Mouse (Mus musculus): ENCODE data around the gene Mllt10.
A peak's percentile ranks its signal among the peaks of the same experiment; 100 is the strongest.

Gene Mllt10

GRCm38 (mm10) chr2:18052581-18052980 is 2.5 kb upstream of the Mllt10 start:
- DNase-seq, result peak; percentile 43

- DNase-seq, result peak; percentile 25
Measured at GRCm38 (mm10) chr2:18053243-18053950, 1.6 kb upstream of the Mllt10 start.

- peak; percentile 98 for DNase-seq
Measured at GRCm38 (mm10) chr2:18053951-18054530, 996 bp upstream of the Mllt10 start.

DNA sequence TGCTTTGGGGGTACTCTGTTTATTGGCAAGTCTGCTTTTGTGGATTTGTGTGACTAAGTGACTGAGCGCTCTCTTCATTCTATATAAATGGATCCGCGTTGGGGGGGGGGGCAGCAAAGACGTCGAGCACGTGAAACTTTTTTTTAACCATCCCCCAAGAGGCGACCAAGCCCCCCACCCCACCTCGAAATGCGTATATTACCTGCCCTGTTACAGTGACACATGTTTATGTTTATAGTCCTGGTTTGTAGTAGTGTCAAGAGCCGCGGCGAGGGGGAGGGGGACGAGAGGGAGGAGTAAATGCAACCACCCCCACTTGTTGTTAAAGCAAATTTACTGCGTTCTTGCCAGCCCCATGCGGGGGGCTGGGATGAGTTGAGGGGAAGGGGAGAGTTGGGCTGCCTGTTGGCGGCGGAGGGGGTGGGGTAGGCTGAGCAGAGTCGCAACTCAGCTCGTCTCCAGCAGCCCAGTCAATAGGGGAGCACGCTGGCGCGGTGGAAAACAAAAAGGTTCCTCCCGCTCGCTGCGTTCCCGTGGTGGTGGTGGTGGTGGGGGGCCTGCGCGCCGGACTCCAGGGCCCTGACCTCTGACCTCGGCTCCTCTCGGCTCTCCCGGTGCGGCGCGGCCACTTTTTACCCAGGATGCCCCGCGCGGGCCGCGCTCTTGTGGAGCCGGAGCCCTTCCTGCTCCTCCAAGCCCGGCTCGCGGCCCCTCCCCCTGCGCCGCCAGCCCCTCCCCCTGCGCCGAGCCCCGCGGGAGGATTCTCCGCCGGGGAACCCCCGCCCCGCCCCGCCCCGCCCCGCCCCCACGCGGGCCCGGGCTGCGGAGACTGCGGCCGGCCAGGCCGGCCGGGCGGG is 1.1 kb downstream of the Mllt10 start:
- DNase-seq, result peak; percentile 100

DNA sequence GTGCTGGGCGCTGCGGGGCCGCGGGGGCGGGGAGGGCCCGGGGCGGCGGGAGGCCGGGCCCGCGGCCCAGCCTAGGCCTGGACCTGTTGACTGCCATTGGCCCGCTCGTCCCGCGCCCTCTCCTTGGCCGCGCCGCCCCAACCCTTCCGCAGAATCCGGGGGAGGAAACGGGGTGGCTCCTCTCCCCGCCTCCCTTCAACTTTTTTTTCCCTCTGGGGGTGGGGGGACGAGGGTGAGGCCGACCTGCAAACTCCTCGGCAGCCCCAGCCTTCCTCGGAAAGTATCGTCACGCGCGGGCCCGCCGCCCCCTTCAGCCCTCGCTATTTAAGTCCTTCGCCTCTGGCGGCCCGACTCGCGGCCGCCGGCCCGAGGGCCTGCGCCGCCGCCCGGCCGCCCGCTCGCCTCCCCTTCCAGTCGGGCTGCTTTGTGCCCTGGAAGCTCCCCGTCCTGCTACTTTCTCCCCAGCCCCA is 1.8 kb downstream of the Mllt10 start:
- peak; percentile 100 for DNase-seq

- DNase-seq, result peak; percentile 98
Measured at GRCm38 (mm10) chr2:18057336-18058145, 2.5 kb downstream of the Mllt10 start.

DNA sequence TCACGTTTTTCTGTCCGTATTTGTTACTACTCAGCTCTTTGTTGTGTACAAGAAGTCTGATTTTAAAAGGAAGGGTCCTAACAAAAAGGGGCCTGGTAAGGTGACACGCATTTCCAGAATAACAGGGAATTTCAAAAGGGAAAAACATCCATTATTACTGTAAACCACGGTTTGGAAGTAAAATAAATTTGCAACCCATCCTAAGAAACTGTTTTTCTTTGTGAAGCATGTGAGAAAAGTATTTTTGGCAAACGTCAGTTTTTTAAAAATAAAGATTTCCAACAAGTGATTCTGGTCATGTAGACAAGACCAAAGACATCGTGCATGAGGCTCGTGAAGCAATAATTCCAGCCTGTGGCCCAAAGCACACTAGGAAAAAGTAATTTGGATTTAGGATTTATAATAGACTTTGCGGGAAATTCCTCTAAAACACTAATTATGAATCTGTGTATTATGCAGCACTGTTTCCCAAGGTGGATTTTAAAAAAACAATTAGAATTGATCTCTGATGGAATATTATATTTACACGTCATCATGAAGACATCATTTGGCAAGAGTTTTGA is 3.2 kb downstream of the Mllt10 start:
- no peak for DNase-seq

- no peak for DNase-seq
Measured at GRCm38 (mm10) chr2:18059063-18059462, 4.0 kb downstream of the Mllt10 start.

DNA sequence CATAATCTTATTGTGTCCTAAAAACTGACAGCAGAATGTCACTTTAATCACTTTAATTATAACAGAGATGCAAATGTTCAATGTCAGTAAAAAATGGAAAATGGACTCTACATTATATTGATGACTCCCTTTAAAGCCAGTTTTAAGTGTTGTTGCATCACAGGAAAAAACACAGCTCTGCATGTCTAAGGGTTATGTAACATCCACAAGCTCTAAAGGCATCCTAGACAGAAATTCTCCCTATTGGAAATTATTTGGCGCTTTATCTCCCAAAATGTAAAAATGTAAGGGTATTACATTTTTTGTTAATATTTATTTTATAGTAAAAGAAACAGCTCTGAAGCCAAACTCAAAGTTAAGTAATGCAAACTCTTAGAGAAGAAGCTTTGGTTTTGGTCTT is 4.9 kb downstream of the Mllt10 start:
- DNase-seq, result no peak

GRCm38 (mm10) chr2:18060396-18060795 is 5.4 kb downstream of the Mllt10 start:
- peak; percentile 62 for DNase-seq

GRCm38 (mm10) chr2:18063763-18064251 is 8.8 kb downstream of the Mllt10 start:
- no peak for DNase-seq

DNA sequence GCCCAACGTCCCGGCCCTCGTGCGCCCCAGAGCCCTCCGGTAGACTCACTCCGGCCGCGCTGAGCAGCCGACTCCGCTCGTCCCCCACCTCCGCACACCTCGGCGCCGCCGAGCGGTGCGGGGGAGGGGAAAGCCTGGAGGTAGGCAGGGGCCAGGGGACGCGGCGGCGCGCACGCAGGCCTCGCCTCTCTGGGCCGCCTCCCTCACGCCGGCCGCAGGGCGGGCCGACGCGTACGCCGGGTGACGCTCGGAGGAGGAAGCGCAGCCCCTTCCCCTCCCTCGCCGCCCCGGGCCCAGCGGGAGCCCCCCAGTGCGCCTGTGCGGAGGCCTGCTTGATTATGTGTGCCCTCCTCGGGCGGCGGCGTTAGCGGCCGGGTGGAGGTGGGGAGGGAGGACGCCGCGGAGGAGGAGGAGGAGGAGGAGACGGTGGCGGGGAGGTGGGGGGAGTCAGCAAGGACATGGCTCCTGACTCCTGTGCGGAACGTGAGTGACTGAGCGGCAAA is 9.4 kb downstream of the Mllt10 start:
- peak; percentile 100 for DNase-seq

DNA sequence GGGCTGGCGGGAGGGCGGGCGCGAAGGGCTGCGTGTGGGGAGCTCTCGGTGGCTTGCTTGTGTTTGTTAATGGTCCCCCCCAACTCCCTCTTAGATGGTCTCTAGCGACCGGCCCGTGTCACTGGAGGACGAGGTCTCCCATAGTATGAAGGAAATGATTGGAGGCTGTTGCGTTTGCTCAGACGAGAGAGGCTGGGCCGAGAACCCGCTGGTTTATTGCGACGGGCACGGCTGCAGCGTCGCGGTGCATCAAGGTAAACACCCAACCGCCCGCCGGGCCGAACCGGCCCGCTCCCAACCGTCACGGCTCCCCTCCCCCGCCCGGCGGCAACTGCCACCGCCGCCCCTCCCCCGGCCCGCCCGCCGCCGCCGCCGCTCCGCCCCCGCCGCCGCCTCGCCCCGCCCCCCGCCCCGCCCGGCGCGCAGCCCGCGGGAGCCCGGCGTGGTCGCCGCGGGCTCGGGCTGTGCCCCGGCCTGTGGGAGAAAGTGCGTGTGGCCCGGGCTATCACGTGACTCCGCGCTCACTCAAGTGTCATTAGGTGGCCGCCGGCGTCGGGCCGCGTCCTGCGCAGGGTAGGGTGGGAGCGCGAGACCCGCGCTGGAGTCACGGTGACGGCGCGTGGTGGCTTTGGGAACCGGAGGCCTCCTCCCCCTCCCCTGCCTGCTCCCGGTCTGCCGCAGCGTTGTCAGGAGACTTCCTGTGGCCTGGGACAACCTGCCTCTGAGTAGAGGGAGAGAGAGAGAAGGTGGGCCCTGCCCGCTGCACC is 10.1 kb downstream of the Mllt10 start:
- DNase-seq, result peak; percentile 99

- no peak for DNase-seq
Measured at GRCm38 (mm10) chr2:18065708-18066030, 10.6 kb downstream of the Mllt10 start.

DNA sequence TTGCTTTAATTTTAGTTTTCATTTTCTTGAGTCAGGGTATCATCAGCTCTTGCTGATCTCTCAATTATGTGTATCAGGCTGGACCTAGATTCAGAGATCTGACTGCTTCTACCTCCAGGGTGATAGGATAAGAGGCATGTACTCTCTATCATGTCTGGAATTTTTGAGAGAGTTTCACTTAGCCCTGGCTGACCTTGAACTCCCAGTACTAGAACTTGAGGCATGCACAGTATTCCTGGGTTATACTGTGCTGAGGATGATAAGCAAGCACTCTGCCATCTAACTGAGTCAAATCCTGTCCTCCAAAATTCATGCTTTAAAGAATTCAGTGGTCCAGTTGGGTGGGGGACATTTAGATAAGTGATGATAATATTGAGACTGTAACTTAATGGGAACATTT is 11.4 kb downstream of the Mllt10 start:
- DNase-seq, result no peak

GRCm38 (mm10) chr2:18068071-18068796 is 13.2 kb downstream of the Mllt10 start:
- no peak for DNase-seq

- DNase-seq, result no peak
Measured at GRCm38 (mm10) chr2:18071947-18072346, 16.9 kb downstream of the Mllt10 start.

DNA sequence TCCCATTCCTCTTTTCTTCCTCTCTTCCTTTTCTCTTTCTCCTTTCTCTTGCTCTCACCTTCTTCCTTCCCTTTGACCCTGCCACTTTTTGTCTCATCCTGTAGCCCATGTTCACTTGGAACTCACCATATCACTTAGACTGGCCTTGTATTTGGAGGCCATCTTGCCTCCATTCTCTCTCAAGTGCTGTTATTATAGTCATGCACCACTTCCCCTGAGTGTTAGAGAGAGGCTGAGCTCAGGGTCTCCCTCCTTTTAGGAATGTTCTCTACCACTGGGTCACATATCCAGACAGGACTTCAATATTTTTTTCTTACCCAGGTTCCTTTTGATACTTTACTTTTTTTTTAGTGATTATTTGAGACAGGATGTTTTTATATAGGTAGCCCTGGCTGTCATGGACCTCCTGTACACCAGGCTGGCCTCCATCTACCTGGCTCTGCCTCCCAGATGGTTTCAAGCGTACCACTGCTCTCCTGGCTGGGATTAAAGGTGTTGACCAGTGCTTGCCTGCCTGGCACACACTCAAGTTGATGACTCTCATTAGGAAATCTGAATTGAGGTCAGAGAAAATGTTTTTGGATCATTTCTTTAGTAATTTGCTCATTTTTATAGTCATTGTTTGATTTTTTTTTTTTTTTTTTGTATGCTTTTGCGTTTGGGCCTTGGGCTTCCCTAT is 25.3 kb downstream of the Mllt10 start:
- DNase-seq, result no peak

- DNase-seq, result peak; percentile 82
Measured at GRCm38 (mm10) chr2:18087695-18088094, 32.7 kb downstream of the Mllt10 start.

GRCm38 (mm10) chr2:18093858-18094257 is 38.8 kb downstream of the Mllt10 start:
- DNase-seq, result no peak

Data from heart, adult 11 months (tissue).